Mouse (Mus musculus) CH12.LX (cell line): ENCODE results near the gene Snx5. TPM values are rescaled to one million over a fixed set of nuclear protein-coding genes. Genes with fewer than 3 reads are reported as not detected.

Experiments used
- DNase-seq: peaks from one replicate; pipeline ENCODE4 v3.0.0-alpha.2; 2013; ENCODE audit errors: extremely low read depth
- H3K27ac ChIP-seq: 2 replicates; pipeline ENCODE4 v1.5.1; 2012; ENCODE audit warnings: low read depth, mild to moderate bottlenecking, control low read depth, moderate library complexity; ENCODE audit not compliant: insufficient read depth
- H3K27me3 ChIP-seq: replicated peaks from 2 replicates; pipeline ENCODE3; 2012; ENCODE audit warnings: inconsistent platforms
- H3K36me3 ChIP-seq, 2 experiments: replicated peaks in 1 of 2; 2 replicates each; pipeline versions ENCODE3 to v1.6.1; 2012; ENCODE audit warnings: inconsistent platforms in 1 of 2, low read length in 1 of 2, mild to moderate bottlenecking in 1 of 2, mixed read lengths in 1 of 2, moderate library complexity in 1 of 2; ENCODE audit not compliant: control insufficient read depth in 1 of 2, insufficient read depth in 1 of 2
- H3K4me1 ChIP-seq, 2 experiments: 2 replicates each; pipeline ENCODE4 v1.6.1; 2012; ENCODE audit warnings: inconsistent platforms in 1 of 2, moderate library complexity in 1 of 2; ENCODE audit not compliant: insufficient read depth in 2 of 2, control insufficient read depth in 1 of 2
- H3K4me2 ChIP-seq: 2 replicates; pipeline ENCODE4 v1.6.1; 2012; ENCODE audit warnings: low read depth, mild to moderate bottlenecking, control low read depth; ENCODE audit not compliant: poor library complexity, insufficient read depth, severe bottlenecking
- H3K4me3 ChIP-seq, 3 experiments: fragments of 150-350 bp in 1 of 3; sonication (generic) in 1 of 3; replicated peaks in 1 of 3; 2 replicates each; pipeline versions ENCODE3 to v1.5.1; 2011 to 2012; ENCODE audit warnings: low read depth in 2 of 3, low read length in 2 of 3, mild to moderate bottlenecking in 2 of 3, moderate library complexity in 2 of 3, control low read depth in 1 of 3, improper control_type of control experiment in 1 of 3, inconsistent platforms in 1 of 3, mixed read lengths in 1 of 3; ENCODE audit not compliant: poor library complexity in 1 of 3
- H3K79me2 ChIP-seq: replicated peaks from 2 replicates; pipeline ENCODE4 v1.6.1; 2012; ENCODE audit warnings: mild to moderate bottlenecking, moderate library complexity; ENCODE audit not compliant: control insufficient read depth, poor library complexity, insufficient read depth, severe bottlenecking; ENCODE audit errors: extremely low read depth
- H3K9ac ChIP-seq: 2 replicates; pipeline ENCODE4 v1.6.1; 2012; ENCODE audit warnings: low read depth, mild to moderate bottlenecking, control low read depth, moderate library complexity; ENCODE audit not compliant: insufficient read depth
- H3K9me3 ChIP-seq: replicated peaks from 2 replicates; pipeline ENCODE3; 2012; ENCODE audit warnings: low read length, inconsistent platforms, mixed read lengths
- CTCF ChIP-seq, 2 experiments: IDR thresholded peaks in 1 of 2; conservative IDR thresholded peaks in 1 of 2; 2 replicates each; pipeline ENCODE4 v1.5.1; 2011 to 2012; ENCODE audit warnings: low read depth in 2 of 2, low read length in 2 of 2, improper control_type of control experiment in 1 of 2, inconsistent platforms in 1 of 2, mild to moderate bottlenecking in 1 of 2, moderate library complexity in 1 of 2
- E2F4 ChIP-seq: IDR thresholded peaks from 2 replicates; pipeline ENCODE4 v1.6.1; 2011; ENCODE audit warnings: low read depth, low read length, improper control_type of control experiment; ENCODE audit not compliant: insufficient replicate concordance
- ELF1 ChIP-seq: IDR thresholded peaks from 2 replicates; pipeline ENCODE4 v1.6.1; 2014; ENCODE audit warnings: low read depth, mild to moderate bottlenecking, inconsistent platforms, low read length, improper control_type of control experiment
- EP300 ChIP-seq: IDR thresholded peaks from 2 replicates; pipeline ENCODE4 v1.6.1; 2011; ENCODE audit warnings: low read length, improper control_type of control experiment
- ETS1 ChIP-seq: conservative IDR thresholded peaks from 2 replicates; pipeline ENCODE4 v1.6.1; 2012; ENCODE audit warnings: low read depth, mild to moderate bottlenecking, inconsistent platforms, low read length, improper control_type of control experiment, moderate library complexity
- IRF4 ChIP-seq: IDR thresholded peaks from 2 replicates; pipeline ENCODE4 v1.6.1; 2014; ENCODE audit warnings: low read depth, mild to moderate bottlenecking, inconsistent platforms, low read length, improper control_type of control experiment
- JUN ChIP-seq: IDR thresholded peaks from 2 replicates; pipeline ENCODE4 v1.6.1; 2011; ENCODE audit warnings: low read depth, mild to moderate bottlenecking, low read length, improper control_type of control experiment, moderate library complexity; ENCODE audit not compliant: insufficient read depth
- KAT2A ChIP-seq: IDR thresholded peaks from 2 replicates; pipeline ENCODE4 v1.6.1; 2012; ENCODE audit warnings: low read length, improper control_type of control experiment, inconsistent platforms; ENCODE audit not compliant: insufficient replicate concordance
- MAX ChIP-seq: IDR thresholded peaks from 2 replicates; pipeline ENCODE4 v1.6.1; 2011; ENCODE audit warnings: low read length, improper control_type of control experiment
- MEF2A ChIP-seq: IDR thresholded peaks from 2 replicates; pipeline ENCODE4 v1.6.1; 2014; ENCODE audit warnings: low read depth, mild to moderate bottlenecking, inconsistent platforms, low read length, improper control_type of control experiment, borderline replicate concordance
- MYC ChIP-seq: IDR thresholded peaks from 2 replicates; pipeline ENCODE4 v1.6.1; 2011; ENCODE audit warnings: low read depth, mild to moderate bottlenecking, improper control_type of control experiment, low read length
- POLR2AphosphoS2 ChIP-seq: IDR thresholded peaks from 2 replicates; pipeline ENCODE4 v1.6.1; 2011; ENCODE audit warnings: low read depth, low read length, improper control_type of control experiment
- RAD21 ChIP-seq: IDR thresholded peaks from 2 replicates; pipeline ENCODE4 v1.6.1; 2011; ENCODE audit warnings: low read depth, mild to moderate bottlenecking, low read length, improper control_type of control experiment, moderate library complexity
- SMC3 ChIP-seq: IDR thresholded peaks from 2 replicates; pipeline ENCODE4 v1.6.1; 2011; ENCODE audit warnings: low read depth, low read length, improper control_type of control experiment
- ZC3H11A ChIP-seq: IDR thresholded peaks from 2 replicates; pipeline ENCODE4 v1.6.1; 2012; ENCODE audit warnings: low read depth, mild to moderate bottlenecking, inconsistent platforms, low read length, improper control_type of control experiment
- dilution Hi-C: fragments of 300-500 bp; cut with MboI; formaldehyde crosslinking; loops from 2 replicates; pipeline ENCODE4 v1.14.3; 2020; ENCODE audit warnings: low sequenced_read_pairs; ENCODE audit not compliant: extremely low pct_unique_long_range_greater_than_20kb, extremely low pct_ligation_motif_present
- in situ Hi-C: fragments of 300-500 bp; cut with MboI; formaldehyde crosslinking; loops from 3 replicates; pipeline ENCODE4 v1.14.3; 2019; ENCODE audit warnings: low sequenced_read_pairs, low pct_ligation_motif_present, low pct_unique_long_range_greater_than_20kb, mixed read lengths
- polyA plus RNA-seq: library from polyadenylated mRNA; unstranded; fragments of >175 nt; gene quantifications from 2 replicates; pipeline ENCODE4 v1.2.1, GENCODE M21; 2012; ENCODE audit warnings: low read depth; ENCODE audit not compliant: insufficient read length
- total RNA-seq, 2 experiments: library from RNA; depleted of rRNA; stranded (reverse); fragments of 300-350 nt in 1 of 2; fragments of >200 nt in 1 of 2; gene quantifications; 2 replicates each; pipeline ENCODE4 v1.2.3; 2012 to 2014

The Snx5 gene
- total and polyA plus RNA-seq, 3 experiments = 380 to 1,220 (median 666) TPM

DNA sequence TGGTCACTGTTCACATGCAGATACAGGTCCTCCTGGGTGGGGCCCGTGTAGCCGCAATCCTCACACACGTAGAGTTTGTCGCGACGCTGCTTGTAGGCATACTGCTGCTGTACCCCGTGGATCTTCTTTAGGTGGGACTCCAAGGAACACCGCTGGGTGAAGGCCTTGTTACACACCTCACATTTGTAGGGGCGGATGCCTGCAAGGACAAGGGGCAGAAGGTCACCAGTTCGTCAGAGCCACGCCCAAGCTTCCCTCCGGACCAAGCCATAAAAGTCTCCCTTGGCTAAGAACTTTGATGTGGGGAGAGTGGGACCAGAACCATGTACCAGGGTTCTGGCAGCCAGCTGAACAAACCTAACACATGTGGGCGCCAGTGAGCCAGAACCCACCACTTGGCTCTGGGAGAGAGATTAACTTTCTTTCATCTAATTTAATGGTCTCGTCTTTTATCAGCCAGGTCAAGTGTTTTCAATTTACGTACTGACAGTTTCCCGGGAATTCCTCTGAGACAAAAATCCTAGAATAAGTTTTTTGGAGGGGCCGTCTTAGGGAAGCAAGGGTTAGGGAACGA is 35.1 kb upstream of the Snx5 start:
- dilution Hi-C loops (no loop called here), in situ Hi-C loops (no loop called here)
- Histone ChIP-seq H3K9me3 (no peaks in the 10 kb centered on the region), H3K4me3 (no peak overlapping the region), H3K27ac (no peak overlapping the region), H3K79me2 (no peaks in the 10 kb centered on the region), H3K27me3 (no peaks in the 10 kb centered on the region), H3K4me2 (no peak overlapping the region)
- DNase-seq = no peak
- TF ChIP-seq RAD21 (peak; percentile 24), CTCF (conservative IDR thresholded peaks at IDR 0.05 in 1 of 2, IDR thresholded peaks at IDR 0.05 in 1 of 2; ENCODE audit: low read depth in 2 of 2, low read length in 2 of 2) (peak in 1 of 2 experiments; percentile 57; a peak in 2 of 4 replicates), SMC3 (peak; percentile 46), POLR2AphosphoS2 (no peak), EP300 (no peak), ELF1 (no peak)
- TF ChIP-seq, all 38 proteins: peak for 3
- H3K36me3 ChIP-seq = no peaks in the 10 kb centered on the region
- H3K9ac ChIP-seq = no peak overlapping the region
- peaks cover 3 to 18% of the 10 kb centered on the region in 2 experiments; a peak in 3 of 4 replicates for H3K4me1 ChIP-seq

DNA sequence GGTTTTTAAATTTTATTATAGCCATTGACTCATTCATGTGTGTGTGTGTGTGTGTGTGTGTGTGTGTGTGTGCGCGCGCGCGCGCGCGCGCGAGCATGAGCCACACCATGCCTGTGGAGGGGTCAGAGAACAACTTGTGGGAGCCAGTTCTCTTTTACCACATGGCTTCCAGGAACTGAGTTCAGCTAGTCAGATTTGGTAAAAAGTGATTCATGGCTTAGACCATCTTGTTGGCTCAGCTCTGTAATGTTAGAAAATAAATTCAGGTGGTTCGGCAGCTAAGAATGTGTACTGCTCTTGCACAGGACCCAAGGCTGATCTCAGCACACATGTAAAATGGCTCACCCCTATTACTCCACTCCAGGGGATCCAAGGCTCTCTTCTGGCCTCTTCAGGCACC is 30.4 kb upstream of the Snx5 start:
- H3K4me1 ChIP-seq = peaks cover 3 to 30% of the 10 kb centered on the region in 2 experiments
- dilution Hi-C loops = no loop called here
- no peaks in the 10 kb centered on the region for H3K36me3 ChIP-seq
- no peaks in the 10 kb centered on the region for H3K27me3 ChIP-seq
- no peak overlapping the region for H3K4me3 ChIP-seq
- H3K27ac ChIP-seq = no peak overlapping the region
- TF ChIP-seq ZC3H11A = no peak
- TF ChIP-seq POLR2AphosphoS2 = no peak
- TF ChIP-seq EP300 = no peak
- TF ChIP-seq ETS1 = no peak
- no peak for TF ChIP-seq CTCF (conservative IDR thresholded peaks at IDR 0.05 in 1 of 2, IDR thresholded peaks at IDR 0.05 in 1 of 2; ENCODE audit: low read depth in 2 of 2, low read length in 2 of 2)
- TF ChIP-seq JUN = no peak
- TF ChIP-seq E2F4 = no peak
- no peak for TF ChIP-seq MYC
- no peak for TF ChIP-seq KAT2A
- no peak for TF ChIP-seq IRF4
- no peak for TF ChIP-seq MAX
- TF ChIP-seq MEF2A = no peak
- no peak overlapping the region for H3K9ac ChIP-seq
- DNase-seq = no peak
- H3K79me2 ChIP-seq = no peaks in the 10 kb centered on the region
- in situ Hi-C loops = no loop called here
- H3K9me3 ChIP-seq = no peaks in the 10 kb centered on the region
- no peak overlapping the region for H3K4me2 ChIP-seq
